Mouse (Mus musculus) inflammation-experienced regulatory T-cells, adult 16 weeks (primary cell): ENCODE data around the gene Olfr1161. TPM values are rescaled to one million over a fixed set of nuclear protein-coding genes. Genes with fewer than 3 reads are reported as not detected.

ENCODE experiments used
- polyA plus RNA-seq: library from polyadenylated mRNA; unstranded; fragments of 100-300 nt; shearing (Covaris generic); gene quantifications from one replicate; pipeline ENCODE4 v1.2.1, GENCODE M21; 2017

Olfr1161 gene
- not detected for polyA plus RNA-seq

DNA sequence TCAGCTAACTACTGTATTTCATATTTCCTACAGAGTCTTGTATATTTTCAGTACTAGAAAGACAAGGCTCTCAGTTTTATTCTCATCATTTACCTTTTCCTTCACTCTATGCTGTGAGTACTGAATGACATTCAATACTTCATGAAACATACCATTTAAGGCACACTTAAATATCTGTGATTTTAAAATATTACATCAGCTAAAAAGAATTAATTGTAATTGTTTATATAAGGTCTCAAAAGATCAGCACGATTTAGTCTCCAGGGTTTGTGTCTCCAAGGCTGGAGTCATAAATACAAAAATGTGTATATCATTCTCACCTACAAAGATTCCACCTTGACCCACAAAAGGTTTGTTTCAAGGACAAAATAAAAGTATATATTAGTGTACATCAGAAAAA is at the start of gene Olfr1161:
Gene Olfr1161 (plus strand): TSS at position 301 of the 400 bp plus-strand sequence.

DNA sequence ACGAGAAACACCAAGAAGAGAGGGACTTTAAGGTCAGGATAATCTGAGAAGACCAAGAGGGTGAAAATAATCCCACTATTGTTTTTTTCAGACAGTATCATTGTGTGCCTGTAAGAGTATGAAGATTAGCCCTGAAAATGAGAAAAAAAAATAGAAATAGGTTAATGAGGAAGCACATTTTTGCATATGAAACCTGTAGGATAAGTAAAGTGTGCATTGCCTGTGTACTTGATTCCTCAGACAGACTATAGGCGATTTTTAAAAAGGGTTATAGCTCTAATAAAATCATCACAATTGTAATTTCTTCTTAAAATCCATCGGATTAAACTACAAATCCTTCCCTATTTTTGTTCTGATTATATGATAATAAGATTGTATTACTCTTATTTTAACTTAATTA is 48.0 kb upstream of the Olfr1161 start, which contains the start of gene Olfr74:
Gene Olfr74 (minus strand): TSS at position 101 of the 400 bp plus-strand sequence.

DNA sequence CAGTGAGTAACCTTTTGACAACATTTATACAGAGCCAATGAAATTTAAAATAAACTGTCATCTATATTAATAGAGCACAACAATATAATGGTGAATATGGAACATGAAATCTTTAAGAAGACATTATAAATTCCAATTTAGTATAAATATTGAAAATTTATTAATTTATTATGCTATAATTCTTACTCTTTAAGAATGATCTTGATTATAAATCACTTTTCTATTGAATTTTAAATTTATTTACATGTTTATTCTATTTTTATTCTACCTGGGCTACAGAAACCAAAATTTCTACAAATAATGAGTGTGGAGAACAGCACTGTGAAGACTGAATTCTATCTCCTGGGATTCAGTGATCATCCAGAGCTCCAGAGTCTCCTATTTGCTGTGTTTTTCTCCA is 32.8 kb upstream of the Olfr1161 start, which contains the start of gene Olfr1158:
Gene Olfr1158 (plus strand): TSS at position 301 of the 400 bp plus-strand sequence.

DNA sequence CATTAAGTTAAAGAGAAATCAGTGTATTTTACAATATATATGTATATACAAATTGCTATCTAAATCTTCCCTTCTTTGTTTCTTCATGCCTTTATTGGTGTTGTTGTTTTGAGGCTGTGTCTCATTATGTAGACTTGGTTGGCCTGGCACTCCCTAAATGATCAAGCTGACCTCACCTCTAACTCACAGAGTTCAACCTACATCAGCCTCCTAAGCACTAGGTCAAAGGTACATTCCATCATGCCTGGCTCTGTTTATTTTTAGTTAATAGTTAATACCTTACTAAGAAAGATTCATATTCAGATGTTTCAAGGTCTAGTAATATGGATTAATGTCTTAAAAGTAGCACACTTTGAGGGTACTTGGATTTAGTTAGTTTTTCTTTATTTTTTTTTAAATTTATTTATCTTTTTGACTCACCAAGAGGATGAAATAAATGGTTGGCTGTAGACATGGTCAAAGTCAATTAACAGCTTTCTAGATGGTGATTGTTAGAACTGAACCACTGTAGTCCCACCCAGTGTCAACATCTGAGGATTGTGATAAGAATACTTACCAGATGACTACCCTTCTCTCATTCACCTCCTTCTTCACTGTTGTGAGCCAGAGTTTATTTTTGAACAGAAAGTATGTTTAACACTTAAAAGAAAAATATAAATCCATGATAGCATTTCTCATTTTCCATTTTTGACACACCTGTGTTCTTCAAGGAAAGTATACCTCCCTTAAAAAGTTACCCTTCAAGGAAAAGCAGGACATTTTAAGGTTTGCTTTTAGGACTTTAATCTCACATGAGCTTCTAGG is 14.9 kb upstream of the Olfr1161 start, which contains the start of gene Olfr1160:
Gene Olfr1160 (minus strand): TSS at position 754 of the 804 bp plus-strand sequence.

DNA sequence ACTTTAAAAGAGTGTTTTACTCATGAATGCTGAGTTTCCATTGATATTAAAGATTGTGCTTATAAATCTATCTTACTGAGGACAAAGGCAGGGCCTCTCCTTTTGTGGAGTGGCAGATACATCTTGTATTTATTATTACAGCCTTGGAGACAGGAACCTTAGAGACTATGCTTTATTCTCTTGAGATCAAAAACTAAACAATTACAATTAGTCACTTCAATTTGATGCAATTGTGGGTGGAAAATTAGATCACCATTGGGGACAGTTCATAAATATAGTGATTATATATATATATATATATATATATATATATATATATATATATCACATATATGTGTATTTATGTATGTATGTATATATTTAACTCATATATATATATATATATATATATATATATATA is 15.0 kb downstream of the Olfr1161 start, which contains the start of gene Olfr73:
Gene Olfr73 (minus strand): TSS at position 101 of the 400 bp plus-strand sequence.

DNA sequence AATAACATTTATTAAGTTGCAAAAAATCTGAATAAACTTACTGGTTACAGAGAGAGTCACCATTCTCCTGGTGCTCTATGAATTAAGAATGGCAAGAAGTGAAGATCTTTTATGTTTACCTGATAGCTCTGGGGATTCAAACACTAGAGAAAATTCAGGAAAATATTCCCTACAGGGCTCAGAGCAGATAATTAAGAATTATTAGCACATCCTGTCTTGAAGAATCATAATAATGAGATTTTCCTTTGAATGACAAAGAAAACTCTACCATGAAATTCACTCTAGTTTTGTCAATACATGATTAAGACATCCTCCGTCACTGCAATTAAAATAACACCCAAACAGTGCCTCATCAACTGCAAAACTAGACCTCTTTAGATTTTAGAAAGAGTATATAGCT is 28.5 kb downstream of the Olfr1161 start, which contains the start of gene Olfr1162:
Gene Olfr1162 (minus strand): TSS at position 101 of the 400 bp plus-strand sequence.

DNA sequence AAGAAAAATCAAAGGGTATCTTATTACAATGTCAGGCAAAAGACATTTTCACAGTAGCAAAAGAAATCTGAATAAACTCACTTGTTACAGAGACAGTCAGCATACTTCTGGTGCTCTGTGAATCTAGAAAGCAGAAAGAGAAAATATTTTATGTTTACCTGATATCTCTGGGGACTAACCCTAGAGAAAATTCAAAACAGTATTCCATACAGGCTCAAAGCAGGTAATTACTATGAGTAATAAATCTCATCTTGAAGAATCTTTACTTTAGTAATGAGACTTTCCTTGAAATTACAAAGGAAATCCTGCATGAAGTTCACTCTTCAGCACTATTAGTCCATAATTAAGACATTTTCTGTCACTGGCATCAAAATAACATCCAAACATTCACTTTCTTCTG is 49.2 kb downstream of the Olfr1161 start, which contains the start of gene Olfr1163:
Gene Olfr1163 (minus strand): TSS at position 101 of the 400 bp plus-strand sequence.

Other genes with a start within 250 kb of the Olfr1161 start
- gene Olfr152, start 243.3 kb upstream of the Olfr1161 start, polyA plus RNA-seq: not detected
- gene Olfr1143, start 222.2 kb upstream of the Olfr1161 start, polyA plus RNA-seq: not detected
- not detected for gene Olfr1145, start 213.0 kb upstream of the Olfr1161 start, polyA plus RNA-seq
- not detected for gene Olfr1148, start 192.2 kb upstream of the Olfr1161 start, polyA plus RNA-seq
- gene Olfr1150-ps1, start 178.8 kb upstream of the Olfr1161 start, polyA plus RNA-seq: not detected
- gene Olfr1151, start 166.9 kb upstream of the Olfr1161 start, polyA plus RNA-seq: not detected
- not detected for gene Olfr1152, start 156.3 kb upstream of the Olfr1161 start, polyA plus RNA-seq
- gene Olfr1153, start 127.8 kb upstream of the Olfr1161 start, polyA plus RNA-seq: not detected
- not detected for gene Olfr1154, start 117.6 kb upstream of the Olfr1161 start, polyA plus RNA-seq
- gene Olfr1155, start 77.6 kb upstream of the Olfr1161 start, polyA plus RNA-seq: not detected
- 0.09 TPM for gene Olfr1156, start 69.7 kb upstream of the Olfr1161 start, polyA plus RNA-seq
- 0.06 TPM for gene Olfr1157, start 54.5 kb upstream of the Olfr1161 start, polyA plus RNA-seq
- gene Olfr74, start 48.1 kb upstream of the Olfr1161 start, polyA plus RNA-seq: not detected
- not detected for gene Olfr1158, start 32.7 kb upstream of the Olfr1161 start, polyA plus RNA-seq
- gene Olfr1160, start 14.5 kb upstream of the Olfr1161 start, polyA plus RNA-seq: not detected
- gene Olfr73, start 14.9 kb downstream of the Olfr1161 start, polyA plus RNA-seq: not detected
- not detected for gene Olfr1162, start 28.4 kb downstream of the Olfr1161 start, polyA plus RNA-seq
- not detected for gene Olfr1163, start 49.1 kb downstream of the Olfr1161 start, polyA plus RNA-seq
- gene Olfr1164, start 71.2 kb downstream of the Olfr1161 start, polyA plus RNA-seq: not detected
- not detected for gene Olfr1166, start 105.5 kb downstream of the Olfr1161 start, polyA plus RNA-seq
- gene Olfr1167, start 132.4 kb downstream of the Olfr1161 start, polyA plus RNA-seq: not detected
- gene Olfr1168, start 159.1 kb downstream of the Olfr1161 start, polyA plus RNA-seq: not detected
- gene Olfr1170, start 205.6 kb downstream of the Olfr1161 start, polyA plus RNA-seq: not detected